Mouse (Mus musculus) megakaryocyte, embryonic 14.5 days (primary cell): ENCODE data around the gene Gm9040. TPM values are rescaled to one million over a fixed set of nuclear protein-coding genes. Genes with fewer than 3 reads are reported as not detected.
"Not testable (repeated sequence)": the region's sequence is repeated elsewhere in the genome, so short reads cannot be mapped to it uniquely, and the experiment has no call there.

Source experiments
- H3K27me3 ChIP-seq: replicated peaks from 2 replicates; pipeline ENCODE3; 2012; ENCODE audit warnings: inconsistent platforms
- H3K36me3 ChIP-seq: replicated peaks from 2 replicates; pipeline ENCODE3; 2012; ENCODE audit warnings: low read length, inconsistent platforms, mixed read lengths
- H3K4me1 ChIP-seq: 2 replicates; pipeline ENCODE4 v1.6.1; 2012; ENCODE audit warnings: inconsistent platforms
- H3K4me3 ChIP-seq: replicated peaks from 2 replicates; pipeline ENCODE3; 2012; ENCODE audit warnings: moderate library complexity, mild to moderate bottlenecking, inconsistent platforms
- H3K9me3 ChIP-seq: 2 replicates; pipeline ENCODE4 v1.6.1; 2012; ENCODE audit warnings: inconsistent platforms
- FLI1 ChIP-seq: IDR thresholded peaks from 2 replicates; pipeline ENCODE4 v1.6.1; 2012; ENCODE audit warnings: low read length, inconsistent platforms, mixed read lengths
- GATA1 ChIP-seq: IDR thresholded peaks from 3 replicates; pipeline ENCODE4 v1.6.1; 2012; ENCODE audit warnings: mixed read lengths, low read length, inconsistent platforms, borderline replicate concordance
- polyA plus RNA-seq: library from polyadenylated mRNA; stranded (reverse); fragments of >175 nt; gene quantifications from 2 replicates; pipeline ENCODE4 v1.2.3, GENCODE M21; 2012; ENCODE audit warnings: low replicate concordance; ENCODE audit not compliant: insufficient read depth

Gm9040 gene
- not detected in 2 replicates for polyA plus RNA-seq

DNA sequence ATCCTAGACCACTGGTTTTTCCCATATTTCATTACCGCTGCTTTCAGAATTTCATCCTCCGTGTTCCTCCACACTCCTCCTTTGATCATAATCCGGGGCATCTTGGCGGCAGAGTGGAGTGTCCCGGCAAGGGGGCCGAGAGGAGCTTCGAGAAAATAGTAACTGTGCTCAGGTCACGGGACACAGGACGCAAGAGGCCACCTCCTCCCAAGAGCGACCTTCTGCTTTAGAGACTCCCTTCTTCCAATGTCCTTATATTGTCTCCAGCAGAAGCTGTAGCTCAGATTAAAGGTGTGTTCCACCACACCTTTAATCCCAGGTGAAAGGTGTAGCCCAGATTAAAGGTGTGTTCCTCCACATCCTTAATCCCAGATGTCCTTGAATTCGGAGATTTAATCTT is at the start of gene Gm9040:
TSS of gene Gm9040 (minus strand) at position 101 of the 400 bp plus-strand sequence.
- H3K4me3 ChIP-seq, H3K36me3 ChIP-seq, H3K27me3 ChIP-seq, H3K4me1 ChIP-seq, H3K9me3 ChIP-seq: not testable (repeated sequence)

DNA sequence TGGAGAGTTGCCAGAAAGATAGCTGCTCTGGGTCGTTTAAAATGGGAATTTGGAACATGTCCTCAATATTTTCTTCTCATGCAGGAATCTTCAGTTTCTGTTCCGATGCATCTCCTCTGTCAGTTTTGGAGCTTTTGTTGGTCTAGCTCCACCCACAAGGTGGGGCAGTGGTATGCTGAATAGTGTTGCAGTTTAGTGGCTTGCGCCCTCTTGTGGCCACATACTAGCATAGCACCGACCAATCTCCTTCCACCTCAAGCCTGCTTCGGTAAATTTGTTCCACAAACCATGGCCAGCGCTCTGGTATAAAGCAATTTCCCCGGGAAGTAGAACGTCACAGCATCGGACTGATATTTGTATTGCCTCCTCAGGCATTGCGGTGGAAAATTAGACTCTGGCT is 43.7 kb upstream of the Gm9040 start:
- Histone ChIP-seq H3K36me3 (no peaks in the 10 kb centered on the region), H3K9me3 (peaks cover 9% of the 10 kb centered on the region), H3K4me3 (peak overlapping the region; percentile 66), H3K4me1 (peaks cover 15% of the 10 kb centered on the region; the same call in 1 of the 2 replicates), H3K27me3 (peaks cover 2% of the 10 kb centered on the region)
- no peak for TF ChIP-seq FLI1

DNA sequence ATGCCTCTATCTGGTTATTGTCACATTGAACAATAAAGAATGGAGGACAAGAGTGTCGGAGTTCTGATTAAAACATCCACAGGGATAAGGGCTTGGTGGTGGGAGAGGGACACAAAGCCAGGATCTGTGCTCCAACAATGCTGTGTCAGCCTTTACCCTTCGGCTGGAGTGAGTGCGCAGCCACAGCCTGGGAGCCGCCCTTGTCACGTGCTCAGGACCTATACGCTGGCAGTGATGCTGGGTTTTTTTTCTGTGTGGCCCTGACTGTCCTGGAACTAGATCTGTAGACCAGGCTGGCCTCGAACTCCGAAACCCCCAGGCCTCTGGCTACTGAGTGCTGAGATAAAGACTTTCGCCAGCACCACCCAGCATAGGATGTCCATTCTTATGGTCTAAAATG is 42.7 kb upstream of the Gm9040 start:
- peaks cover 2% of the 10 kb centered on the region for H3K27me3 ChIP-seq
- no peak overlapping the region for H3K4me3 ChIP-seq
- H3K4me1 ChIP-seq, result peaks cover 15% of the 10 kb centered on the region; the same call in 1 of the 2 replicates
- H3K36me3 ChIP-seq, result no peaks in the 10 kb centered on the region
- H3K9me3 ChIP-seq, result peaks cover 9% of the 10 kb centered on the region
- TF ChIP-seq GATA1, result no peak
- TF ChIP-seq FLI1, result no peak

DNA sequence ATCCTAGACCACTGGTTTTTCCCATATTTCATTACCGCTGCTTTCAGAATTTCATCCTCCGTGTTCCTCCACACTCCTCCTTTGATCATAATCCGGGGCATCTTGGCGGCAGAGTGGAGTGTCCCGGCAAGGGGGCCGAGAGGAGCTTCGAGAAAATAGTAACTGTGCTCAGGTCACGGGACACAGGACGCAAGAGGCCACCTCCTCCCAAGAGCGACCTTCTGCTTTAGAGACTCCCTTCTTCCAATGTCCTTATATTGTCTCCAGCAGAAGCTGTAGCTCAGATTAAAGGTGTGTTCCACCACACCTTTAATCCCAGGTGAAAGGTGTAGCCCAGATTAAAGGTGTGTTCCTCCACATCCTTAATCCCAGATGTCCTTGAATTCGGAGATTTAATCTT is 27.2 kb upstream of the Gm9040 start, which contains the start of gene Gm9049:
TSS of gene Gm9049 (minus strand) at position 101 of the 400 bp plus-strand sequence.
- H3K27me3 ChIP-seq, H3K36me3 ChIP-seq, H3K4me3 ChIP-seq, H3K4me1 ChIP-seq, H3K9me3 ChIP-seq: not testable (repeated sequence)

GRCm38 (mm10) chr10:118348579-118348978 is 21.8 kb upstream of the Gm9040 start, which contains the start of gene Gm9048:
Gene Gm9048 (minus strand): TSS chr10:118348679.
- H3K4me3 ChIP-seq, H3K27me3 ChIP-seq, H3K4me1 ChIP-seq, H3K36me3 ChIP-seq, H3K9me3 ChIP-seq: not testable (repeated sequence)

GRCm38 (mm10) chr10:118343155-118343554 is 16.4 kb upstream of the Gm9040 start, which contains the start of gene Gm9046:
Gene Gm9046 (minus strand): TSS chr10:118343255.
- not testable (repeated sequence) for H3K9me3 ChIP-seq, H3K4me3 ChIP-seq, H3K36me3 ChIP-seq, H3K4me1 ChIP-seq, H3K27me3 ChIP-seq

GRCm38 (mm10) chr10:118337731-118338130 is 11.0 kb upstream of the Gm9040 start, which contains the start of gene Gm9045:
Gene Gm9045 (minus strand): TSS chr10:118337831.
- H3K9me3 ChIP-seq, H3K4me1 ChIP-seq, H3K4me3 ChIP-seq, H3K27me3 ChIP-seq, H3K36me3 ChIP-seq: not testable (repeated sequence)

DNA sequence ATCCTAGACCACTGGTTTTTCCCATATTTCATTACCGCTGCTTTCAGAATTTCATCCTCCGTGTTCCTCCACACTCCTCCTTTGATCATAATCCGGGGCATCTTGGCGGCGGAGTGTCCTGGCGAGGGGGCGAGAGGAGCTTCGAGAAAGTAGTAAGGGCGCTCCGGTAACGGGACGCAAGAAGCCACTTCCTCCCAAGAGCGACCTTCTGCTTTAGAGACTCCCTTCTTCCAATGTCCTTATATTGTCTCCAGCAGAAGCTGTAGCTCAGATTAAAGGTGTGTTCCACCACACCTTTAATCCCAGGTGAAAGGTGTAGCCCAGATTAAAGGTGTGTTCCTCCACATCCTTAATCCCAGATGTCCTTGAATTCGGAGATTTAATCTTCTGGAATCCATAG is 5.5 kb upstream of the Gm9040 start, which contains the start of gene Gm9044:
TSS of gene Gm9044 (minus strand) at position 101 of the 400 bp plus-strand sequence.
- H3K9me3 ChIP-seq, H3K36me3 ChIP-seq, H3K4me3 ChIP-seq, H3K27me3 ChIP-seq, H3K4me1 ChIP-seq: not testable (repeated sequence)

- no peak for TF ChIP-seq GATA1
- no peak for TF ChIP-seq FLI1
- Histone ChIP-seq H3K9me3 (no peaks in the 10 kb centered on the region), H3K4me1 (no peaks in the 10 kb centered on the region), H3K27me3 (no peaks in the 10 kb centered on the region), H3K36me3 (no peaks in the 10 kb centered on the region), H3K4me3 (no peak overlapping the region)
Observed at GRCm38 (mm10) chr10:118319024-118319423, 7.7 kb downstream of the Gm9040 start.

DNA sequence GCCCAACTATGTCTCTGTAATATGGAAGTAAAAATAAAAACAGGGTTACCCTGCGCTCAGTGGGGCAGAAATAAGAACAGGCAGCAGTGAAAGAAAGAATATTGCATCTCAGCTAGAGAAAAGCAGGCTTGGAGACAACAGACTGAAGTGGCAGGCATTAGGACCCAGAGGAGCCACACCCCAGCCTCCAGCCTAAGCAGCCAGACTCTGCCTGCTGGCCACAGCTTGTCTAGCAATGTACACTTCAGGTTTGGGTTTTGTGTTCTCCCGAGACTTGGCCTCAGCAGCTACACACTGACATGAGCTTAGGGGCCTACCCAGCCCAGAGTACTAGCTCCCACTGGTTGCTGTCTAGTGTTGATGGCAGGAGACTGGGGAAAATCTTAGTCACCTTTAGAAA is 24.6 kb downstream of the Gm9040 start:
- H3K36me3 ChIP-seq, H3K4me1 ChIP-seq, H3K27me3 ChIP-seq, H3K9me3 ChIP-seq, H3K4me3 ChIP-seq: not testable (repeated sequence)

- H3K4me3 ChIP-seq, result no peak within 1 kb of the TSS
- TF ChIP-seq GATA1 (no peak), FLI1 (no peak)
- no peaks in the 10 kb centered on the region for H3K4me1 ChIP-seq
- H3K27me3 ChIP-seq, result no peaks in the 10 kb centered on the region
- H3K9me3 ChIP-seq, result no peaks in the 10 kb centered on the region
- no peaks in the 10 kb centered on the region for H3K36me3 ChIP-seq
Observed at GRCm38 (mm10) chr10:118294938-118295337, 31.8 kb downstream of the Gm9040 start, which contains the start of gene Iltifb. Gene Iltifb (minus strand): TSS chr10:118295038.

- not testable (repeated sequence) for H3K4me1 ChIP-seq, H3K36me3 ChIP-seq, H3K27me3 ChIP-seq, H3K9me3 ChIP-seq, H3K4me3 ChIP-seq
Observed at GRCm38 (mm10) chr10:118283016-118283415, 43.8 kb downstream of the Gm9040 start.

DNA sequence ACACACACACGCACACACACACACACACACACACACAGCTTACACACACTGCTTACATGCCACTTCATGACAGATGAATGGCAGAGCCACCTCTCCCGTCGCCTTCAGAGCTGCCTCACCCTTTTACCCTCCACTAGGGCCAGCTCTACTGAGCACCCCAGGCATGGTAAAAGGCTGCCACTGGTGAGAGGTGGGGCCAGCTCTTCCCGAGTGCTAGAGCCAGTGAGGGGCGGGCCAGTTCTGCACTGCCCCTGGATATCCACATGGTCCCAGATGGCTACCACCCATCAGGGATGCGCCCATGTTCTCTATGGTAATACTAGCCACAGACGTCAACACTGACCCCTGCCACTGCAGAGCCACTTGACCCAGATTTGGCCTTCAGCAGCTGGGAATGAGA is 44.2 kb downstream of the Gm9040 start:
- not testable (repeated sequence) for H3K4me1 ChIP-seq, H3K4me3 ChIP-seq, H3K9me3 ChIP-seq, H3K27me3 ChIP-seq, H3K36me3 ChIP-seq

DNA sequence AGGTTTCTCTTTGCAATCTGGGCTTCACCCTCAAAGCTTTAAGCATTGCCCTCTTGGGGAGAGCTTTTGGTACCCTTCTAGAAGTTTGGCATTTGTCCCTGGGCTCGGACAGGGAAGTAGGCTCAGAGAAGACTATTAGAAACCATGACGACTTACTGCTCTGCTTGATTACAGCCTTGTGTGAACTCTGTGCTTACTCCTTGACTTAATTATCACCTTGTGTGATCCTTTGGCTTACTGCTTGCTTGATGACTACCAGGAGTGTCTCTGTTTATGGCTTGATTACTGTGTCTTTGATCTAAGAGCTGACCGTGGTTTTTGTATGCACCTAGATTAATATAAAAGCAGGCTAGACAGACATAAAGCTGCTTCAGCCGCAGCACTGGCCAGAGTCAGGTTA is 48.7 kb downstream of the Gm9040 start:
- H3K4me1 ChIP-seq, H3K4me3 ChIP-seq, H3K9me3 ChIP-seq, H3K27me3 ChIP-seq, H3K36me3 ChIP-seq: not testable (repeated sequence)
